Mouse (Mus musculus): ENCODE measurements around the gene Gm49355.

The Gm49355 gene

DNA sequence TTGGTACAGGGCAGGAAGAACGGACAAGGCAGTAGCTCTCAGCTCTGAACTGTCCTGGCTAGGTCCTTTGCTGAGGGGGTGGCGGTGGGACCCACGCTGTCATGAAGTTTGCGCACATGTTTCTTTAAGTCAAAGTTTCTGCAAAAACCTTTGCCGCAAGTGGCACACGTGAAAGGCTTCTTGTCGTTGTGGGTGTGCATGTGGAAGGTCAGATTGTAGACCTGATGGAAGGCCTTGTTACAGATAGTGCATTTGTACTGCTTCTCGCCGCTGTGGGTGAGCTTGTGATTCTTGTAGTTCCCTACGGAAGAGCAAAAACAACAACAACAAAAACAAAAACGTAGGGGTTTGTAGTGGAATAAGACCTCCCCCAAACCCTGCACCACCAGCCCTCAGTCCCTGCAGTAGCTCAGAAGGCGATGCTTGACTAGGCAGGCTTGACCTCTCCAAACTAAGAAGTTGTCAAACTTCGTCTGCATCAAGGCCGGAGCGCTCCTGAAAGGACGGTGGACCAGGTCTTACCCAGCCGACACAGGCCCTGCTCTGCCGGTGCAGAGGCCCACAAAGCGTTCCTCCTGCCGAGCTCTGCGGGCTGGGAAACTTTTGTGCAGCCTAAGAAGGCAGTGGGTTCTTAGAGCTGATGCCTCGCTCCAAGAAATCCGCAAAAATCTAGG lies 58.8 kb downstream of the Gm49355 start:
- in situ Hi-C loops (cut with MboI, MseI) = no loop called here

DNA sequence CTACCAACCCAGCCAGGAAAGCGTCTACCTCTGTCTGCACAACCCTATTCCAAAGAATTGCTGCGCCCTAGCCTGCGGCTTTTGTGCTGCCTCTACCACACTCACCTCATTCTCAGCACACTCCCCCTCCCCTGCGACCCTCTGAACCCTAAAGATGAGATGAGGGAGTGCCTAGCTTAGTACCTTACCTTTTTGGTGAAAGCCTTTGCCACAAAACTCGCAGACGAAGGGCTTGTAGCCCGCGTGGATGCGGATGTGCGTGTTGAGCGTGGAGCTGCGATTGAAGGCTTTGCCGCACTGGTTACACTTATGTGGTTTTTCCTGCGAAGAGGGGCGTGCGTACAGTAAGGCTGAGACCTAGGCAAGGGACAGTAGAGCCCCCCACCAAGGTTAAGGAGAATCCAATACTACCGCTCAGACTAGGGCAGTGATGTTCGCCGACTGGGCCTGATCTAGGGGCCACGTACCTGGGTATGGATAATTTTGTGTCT lies 59.7 kb downstream of the Gm49355 start:
- in situ Hi-C loops (cut with MboI, MseI) = no loop called here

DNA sequence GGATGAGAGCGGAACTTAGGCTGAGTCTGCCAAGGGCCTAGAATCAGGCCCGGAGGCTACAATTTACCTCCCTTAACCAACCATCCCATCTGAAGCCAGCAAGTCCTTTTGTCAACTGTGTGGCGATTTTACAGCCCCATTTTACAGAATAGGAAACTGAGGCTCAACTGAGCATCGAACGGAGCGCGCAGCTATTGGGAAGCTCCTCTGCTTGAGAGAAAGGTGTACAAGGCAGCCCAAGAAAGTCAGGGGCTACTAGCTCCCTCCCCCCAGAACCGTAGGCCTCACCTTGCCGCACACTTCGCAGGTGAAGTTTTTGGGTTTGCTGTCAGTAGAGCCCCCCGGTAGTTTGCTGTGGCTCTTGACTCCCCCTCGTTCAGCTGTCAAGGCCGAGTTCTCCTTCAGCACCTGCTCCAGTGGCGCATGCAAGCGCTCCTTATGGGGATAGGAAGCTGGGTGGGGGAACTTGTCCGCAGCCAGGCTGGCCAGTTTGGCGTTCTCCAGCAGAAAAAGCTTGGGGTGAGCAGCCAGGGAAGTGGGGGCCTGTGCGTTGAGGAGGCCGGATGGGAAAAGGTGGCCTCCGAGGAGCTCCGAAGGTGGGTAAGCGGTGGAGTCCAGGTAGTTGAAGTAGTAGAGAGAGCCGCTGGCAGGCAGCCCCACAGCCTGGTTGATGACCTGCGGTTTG lies 60.4 kb downstream of the Gm49355 start:
- in situ Hi-C loops (cut with MboI, MseI) = no loop called here

DNA sequence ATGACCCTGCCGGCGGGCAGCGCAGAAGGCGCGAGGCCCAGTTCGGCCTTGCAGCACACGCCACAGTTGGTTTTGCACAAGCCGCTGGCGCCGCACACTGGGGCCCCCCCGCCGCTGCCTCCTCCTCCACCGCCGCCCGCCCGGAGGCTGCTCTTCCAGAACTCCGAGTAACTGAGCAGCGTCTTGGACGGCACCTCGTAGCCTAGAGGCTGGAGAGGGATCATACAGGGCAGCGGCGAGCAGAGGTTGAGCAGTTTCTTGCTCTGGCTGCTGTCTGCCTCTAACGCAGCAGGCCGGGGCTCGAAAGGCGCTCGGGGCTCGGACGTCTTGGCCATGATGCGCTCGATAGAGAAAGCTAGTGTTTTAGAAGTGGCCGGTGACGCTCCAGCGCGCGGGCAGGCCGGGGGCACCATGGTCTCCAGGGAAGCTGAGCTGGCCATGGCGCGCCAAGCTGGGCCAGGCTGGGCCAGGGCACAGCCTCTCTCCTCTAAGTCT lies 61.0 kb downstream of the Gm49355 start:
- in situ Hi-C loops (cut with MboI, MseI) = no loop called here

DNA sequence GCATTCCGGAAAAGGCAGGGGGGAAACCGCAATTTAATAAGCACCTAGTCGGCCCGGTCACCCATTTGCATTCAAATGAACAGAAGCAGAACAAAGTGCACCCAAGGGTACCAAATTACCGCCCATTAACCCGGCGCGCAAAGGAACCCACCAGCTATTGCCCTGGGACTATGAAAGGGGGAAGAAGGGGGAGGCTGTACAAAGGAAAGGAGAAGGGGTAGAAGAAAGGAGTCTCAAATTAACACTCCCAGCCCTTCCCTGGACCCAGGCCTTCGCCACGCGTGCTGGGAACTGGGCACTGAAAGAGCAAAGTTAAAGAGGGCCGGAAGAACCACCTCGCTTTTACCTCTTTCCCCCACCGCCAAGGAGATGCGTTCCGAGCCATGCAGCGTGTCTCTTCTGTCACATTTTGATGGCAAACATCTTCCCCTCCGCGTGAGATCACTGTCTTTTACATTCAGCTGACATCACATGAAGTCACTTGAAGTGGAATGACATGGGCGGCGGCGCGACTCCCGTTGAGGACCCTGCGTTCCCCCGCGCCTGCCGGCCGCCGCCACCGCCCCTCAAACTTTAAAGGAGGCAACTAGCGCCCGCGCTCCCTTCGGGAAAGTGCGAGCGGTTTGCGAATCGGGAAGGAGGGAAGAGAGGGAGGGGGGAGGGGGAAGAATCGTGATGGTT lies 61.6 kb downstream of the Gm49355 start:
- in situ Hi-C loops (cut with MboI, MseI) = no loop called here

DNA sequence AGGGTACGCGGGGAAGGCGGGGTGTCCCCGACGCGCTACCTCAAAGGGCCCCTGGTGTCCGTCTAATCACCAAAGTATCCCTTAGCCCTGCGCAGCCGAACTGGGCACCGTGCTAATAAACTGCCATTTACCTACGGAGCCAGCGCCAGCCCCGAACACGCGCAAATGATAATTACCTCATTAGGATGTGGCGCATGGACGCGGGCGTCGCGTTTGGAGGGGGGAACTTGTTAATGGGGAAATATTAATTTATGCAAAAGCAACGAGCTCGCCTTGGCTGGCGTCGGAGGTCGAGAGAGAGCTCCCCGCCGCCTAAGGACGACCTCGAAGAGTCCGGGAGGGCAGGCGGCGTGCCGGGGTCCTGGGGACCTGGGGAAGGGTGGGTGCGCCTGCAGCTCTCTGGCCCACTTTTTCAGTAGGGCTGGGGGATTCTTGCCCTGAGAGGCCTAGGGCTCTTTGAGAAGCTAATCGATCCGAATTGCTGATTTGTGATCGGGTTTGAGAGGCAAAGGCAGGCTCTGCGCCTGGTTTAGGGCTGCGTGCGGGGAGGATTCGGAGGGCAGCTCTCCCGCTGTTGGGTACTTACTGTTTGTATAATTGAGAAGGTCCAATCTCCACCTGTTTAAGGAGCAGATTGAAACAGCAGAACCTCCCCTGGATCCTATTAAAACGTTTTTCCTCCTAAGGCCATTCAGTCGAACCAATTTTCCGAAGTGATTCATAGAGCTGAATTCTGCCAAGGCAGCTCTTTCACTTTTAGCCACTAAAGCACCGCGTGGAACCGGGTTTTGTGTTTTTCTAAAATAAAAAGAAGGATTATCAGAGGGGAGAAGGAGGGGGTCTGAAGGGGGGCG lies 62.5 kb downstream of the Gm49355 start:
- in situ Hi-C loops (cut with MboI, MseI) = no loop called here

DNA sequence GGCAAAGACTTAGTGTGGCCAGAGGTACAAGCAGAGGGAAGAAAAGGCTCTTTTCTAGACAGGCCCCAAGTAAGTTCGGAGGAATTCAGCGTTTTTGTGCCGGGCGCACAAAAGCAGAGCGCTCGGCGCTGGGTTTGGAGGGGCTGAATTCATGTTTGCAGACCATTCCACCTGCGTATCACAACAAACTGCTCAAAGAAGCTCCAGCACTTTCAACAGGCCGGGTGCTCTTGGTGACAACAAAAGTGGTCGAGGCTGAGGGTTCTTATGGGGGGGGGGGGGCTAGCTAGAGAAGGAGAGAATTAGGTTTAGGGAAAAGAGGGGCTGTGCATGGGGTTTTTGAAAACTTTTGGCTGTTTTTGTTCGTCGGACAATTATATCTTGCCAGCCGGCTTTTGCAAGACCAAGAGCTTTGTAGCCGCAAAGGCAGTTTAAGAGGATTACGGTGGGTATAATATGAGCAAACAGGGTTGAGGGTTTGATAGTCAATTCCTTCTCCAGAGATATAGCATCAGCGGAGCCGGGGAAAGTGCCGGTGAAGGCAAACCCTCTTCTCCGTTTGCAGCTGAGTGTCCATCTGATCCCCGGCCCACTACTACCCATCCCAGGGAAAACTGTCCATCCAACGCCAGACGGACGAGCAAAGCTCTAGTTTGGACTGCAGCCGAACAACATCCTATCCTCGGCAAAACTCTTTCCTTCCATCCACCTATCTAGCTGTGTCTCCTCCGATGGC lies 63.3 kb downstream of the Gm49355 start:
- in situ Hi-C loops (cut with MboI, MseI) = no loop called here

DNA sequence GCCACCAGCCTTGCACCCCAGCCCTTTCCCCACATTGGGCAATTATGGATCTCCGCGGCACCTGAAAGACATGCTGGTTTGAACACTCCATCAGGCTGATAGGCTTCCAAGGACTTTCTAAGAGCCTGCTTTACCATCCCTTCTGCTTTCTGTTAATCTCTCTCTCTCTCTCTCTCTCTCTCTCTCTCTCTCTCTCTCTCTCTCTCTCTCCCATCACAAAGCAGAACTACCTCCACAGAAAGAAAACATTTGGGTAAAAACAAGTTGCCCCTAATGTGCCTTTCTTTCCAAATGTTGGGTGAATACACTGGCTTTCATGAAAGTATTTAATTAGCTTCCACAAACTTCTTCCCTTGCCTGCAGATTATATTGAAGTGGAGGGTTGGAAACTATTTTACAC lies 64.3 kb downstream of the Gm49355 start, which contains the start of gene Fezf2:
TSS of gene Fezf2 (minus strand) at position 101 of the 400 bp plus-strand sequence.
- in situ Hi-C loops (cut with MboI, MseI) = no loop called here

DNA sequence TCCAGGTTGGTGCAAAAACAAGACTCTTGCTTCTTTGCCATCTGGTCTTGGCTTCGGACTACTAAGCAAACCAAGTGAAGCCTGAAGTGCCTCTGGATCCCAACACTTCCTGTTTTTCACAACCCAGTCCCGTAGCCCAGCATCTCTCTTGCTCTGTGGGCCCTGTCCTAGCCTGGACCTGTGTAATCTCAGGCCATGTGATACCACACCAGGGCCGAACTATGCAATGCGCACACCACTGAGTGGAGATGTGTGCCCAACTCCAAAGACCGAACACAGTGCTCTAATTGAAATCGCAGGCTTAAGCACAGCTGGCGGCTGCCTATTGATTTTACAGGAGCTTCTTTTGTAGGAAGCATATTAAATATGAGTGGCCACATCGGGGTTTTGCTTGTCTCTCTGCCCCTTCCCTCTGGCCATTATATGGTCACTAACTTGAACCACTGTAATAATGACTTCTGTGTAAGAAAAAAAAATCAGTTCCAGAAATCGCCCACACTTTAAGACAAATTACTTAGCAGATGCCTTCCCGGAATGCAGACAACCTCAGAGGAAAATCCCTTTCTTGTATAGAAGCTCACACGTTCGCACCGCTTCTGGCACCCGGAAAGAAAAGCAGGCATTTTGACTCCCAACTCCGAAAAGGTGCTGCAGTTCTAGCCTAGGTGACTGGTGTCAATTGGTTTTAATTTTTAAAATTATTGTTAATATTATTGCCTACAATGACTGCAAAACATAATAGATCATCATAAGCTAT lies 65.7 kb downstream of the Gm49355 start:
- in situ Hi-C loops (cut with MboI, MseI) = no loop called here

DNA sequence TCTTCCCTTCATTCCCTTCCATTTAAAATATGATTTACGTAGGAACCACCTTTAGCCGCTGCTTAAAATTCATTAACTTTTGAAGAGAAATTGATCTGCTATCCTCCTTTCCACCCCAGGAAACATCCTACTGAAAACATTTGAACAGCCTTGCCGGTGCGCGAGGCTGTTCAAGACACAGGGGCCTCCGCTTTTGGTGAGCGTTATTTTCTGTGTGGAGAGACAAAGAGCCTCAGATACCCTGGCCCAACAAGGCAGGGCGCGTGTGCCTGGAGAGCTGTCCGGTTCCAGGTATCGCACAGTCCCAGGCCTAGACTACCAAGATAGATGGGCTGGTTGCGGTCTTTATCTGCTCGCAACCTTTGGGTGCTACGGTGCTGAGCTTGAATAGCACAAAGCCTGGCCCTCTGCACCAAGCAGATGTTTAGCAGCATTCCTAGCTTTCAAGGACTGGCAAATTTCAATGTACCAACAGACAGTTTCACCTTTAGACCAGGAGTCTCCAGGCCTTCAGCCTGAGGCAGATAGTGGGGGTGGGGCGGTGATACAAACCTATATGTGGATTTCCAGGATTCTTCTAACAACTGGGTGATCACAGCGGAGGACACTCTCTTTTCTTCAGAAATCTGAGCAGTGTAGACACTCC lies 66.6 kb downstream of the Gm49355 start:
- in situ Hi-C loops (cut with MboI, MseI) = no loop called here
